Mouse (Mus musculus) kidney, adult 11 months (tissue): ENCODE results near the gene Trip11.

Experiments used
- DNase-seq: peaks from one replicate; pipeline ENCODE4 v3.0.0; 2022

The Trip11 gene

GRCm38 (mm10) chr12:101893296-101893695 is 19.8 kb downstream of the Trip11 start:
- no peak for DNase-seq

- DNase-seq = no peak
Measured at GRCm38 (mm10) chr12:101892832-101893231, 20.2 kb downstream of the Trip11 start.

- no peak for DNase-seq
Measured at GRCm38 (mm10) chr12:101891066-101891465, 22.0 kb downstream of the Trip11 start.

- DNase-seq = peak; percentile 23
Measured at GRCm38 (mm10) chr12:101889351-101889750, 23.7 kb downstream of the Trip11 start.

GRCm38 (mm10) chr12:101888312-101888711 is 24.8 kb downstream of the Trip11 start:
- DNase-seq = no peak

GRCm38 (mm10) chr12:101884926-101885325 is 28.1 kb downstream of the Trip11 start:
- DNase-seq = no peak

GRCm38 (mm10) chr12:101876374-101876773 is 36.7 kb downstream of the Trip11 start:
- no peak for DNase-seq

- DNase-seq = no peak
Measured at GRCm38 (mm10) chr12:101875107-101875506, 38.0 kb downstream of the Trip11 start.

- no peak for DNase-seq
Measured at GRCm38 (mm10) chr12:101862286-101862964, 50.6 kb downstream of the Trip11 start.

- no peak for DNase-seq
Measured at GRCm38 (mm10) chr12:101860256-101860655, 52.8 kb downstream of the Trip11 start.

- no peak for DNase-seq
Measured at GRCm38 (mm10) chr12:101858011-101858410, 55.1 kb downstream of the Trip11 start.

GRCm38 (mm10) chr12:101854336-101854735 is 58.7 kb downstream of the Trip11 start:
- DNase-seq = no peak

- DNase-seq = no peak
Measured at GRCm38 (mm10) chr12:101851846-101852564, 61.1 kb downstream of the Trip11 start.

GRCm38 (mm10) chr12:101851314-101851713 is 61.8 kb downstream of the Trip11 start:
- no peak for DNase-seq

GRCm38 (mm10) chr12:101836546-101837274 is 76.4 kb downstream of the Trip11 start:
- DNase-seq = no peak

GRCm38 (mm10) chr12:101834715-101835114 is 78.4 kb downstream of the Trip11 start:
- DNase-seq = no peak

GRCm38 (mm10) chr12:101833776-101834175 is 79.3 kb downstream of the Trip11 start:
- no peak for DNase-seq

GRCm38 (mm10) chr12:101833115-101833506 is 80.0 kb downstream of the Trip11 start:
- DNase-seq = no peak

- peak; percentile 34 for DNase-seq
Measured at GRCm38 (mm10) chr12:101832179-101833114, 80.6 kb downstream of the Trip11 start.

- no peak for DNase-seq
Measured at GRCm38 (mm10) chr12:101831221-101831620, 81.8 kb downstream of the Trip11 start.

- no peak for DNase-seq
Measured at GRCm38 (mm10) chr12:101823161-101823560, 89.9 kb downstream of the Trip11 start.

- no peak for DNase-seq
Measured at GRCm38 (mm10) chr12:101821596-101821995, 91.5 kb downstream of the Trip11 start.

GRCm38 (mm10) chr12:101819570-101819969 is 93.5 kb downstream of the Trip11 start:
- no peak for DNase-seq
